Comparison of ENCODE assay signal across 7 mouse cellular contexts in the genomic region with DNA sequence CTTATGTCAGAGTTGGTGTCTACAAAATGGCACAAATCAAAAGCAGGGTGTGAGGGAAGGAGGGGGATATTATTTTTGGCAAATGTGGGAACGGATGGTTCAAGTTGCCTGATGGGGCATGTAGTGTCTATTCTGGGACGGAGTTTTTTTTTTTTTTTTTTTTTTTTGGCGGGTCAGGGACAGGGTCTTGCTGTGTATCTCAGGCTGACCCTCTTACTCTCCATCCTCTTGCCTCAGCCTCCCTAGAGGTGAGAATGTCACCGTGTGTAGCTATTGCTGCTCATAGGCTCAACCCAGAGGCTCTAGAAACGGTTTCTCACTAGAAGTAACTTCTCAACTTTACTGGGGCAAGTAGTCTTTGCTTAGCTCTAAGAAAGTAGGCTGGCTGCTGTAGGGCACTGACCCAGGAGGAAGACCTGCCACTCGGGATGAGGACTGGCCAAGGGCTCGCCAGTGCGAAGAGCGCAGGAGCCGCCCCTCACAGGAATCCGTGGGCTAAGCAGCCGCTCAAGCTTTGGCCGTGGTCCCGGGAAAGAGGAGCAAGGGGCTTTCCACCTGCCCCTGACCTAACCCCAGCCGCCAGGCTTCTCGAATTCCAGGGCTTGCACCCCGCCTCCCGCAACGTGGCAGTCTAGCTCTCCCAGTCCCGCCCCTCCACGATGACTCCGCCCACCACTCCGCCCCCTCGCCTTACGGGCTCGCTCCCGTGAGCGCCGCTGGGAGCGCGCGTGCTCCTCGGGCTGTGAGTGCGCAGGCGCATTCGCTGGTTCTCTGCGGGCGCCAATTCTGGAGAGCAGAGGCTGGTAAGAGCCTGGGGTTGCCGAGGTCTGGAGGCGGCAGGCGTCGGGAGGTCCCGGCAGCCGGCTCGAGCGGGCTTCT. TPM values are rescaled to one million over a fixed set of nuclear protein-coding genes. Genes with fewer than 3 reads are reported as not detected.
DNase-seq lines count a peak whose midpoint lies in the region; ATAC-seq lines count a peak whose summit lies in the region.

Gene Alg6 (plus strand): TSS at position 761 of the 879 bp plus-strand sequence.

- peak within 1 kb of the TSS; percentile 77 for H3K4me2 ChIP-seq in intestine, embryonic 16.5 days (ENCODE audit: low read depth, low read length)
- peak within 1 kb of the TSS; percentile 78 for H3K4me2 ChIP-seq in midbrain, embryonic 11.5 days

- peak; percentile 94 for DNase-seq in adrenal gland, adult 8-10 months
- DNase-seq in embryo, embryonic 9.5 days (ENCODE audit: extremely low spot score): peak; percentile 99
- peak; percentile 97 to 98 for DNase-seq in gastrocnemius, postnatal 4 days (ENCODE audit: low spot score in 2 of 2)
- peak; percentile 94 to 95 for DNase-seq in left cerebral cortex, postnatal 36 days (ENCODE audit: low spot score in 2 of 2)
- peak; percentile 100 for DNase-seq in midbrain, embryonic 11.5 days (ENCODE audit: low spot score, missing footprints)
- peak; percentile 96 for DNase-seq in skeletal muscle tissue, adult 2 months (ENCODE audit: low read depth, low spot score)

- H3K36me3 ChIP-seq in intestine, embryonic 16.5 days (ENCODE audit: control insufficient read depth, insufficient read depth, low read length): no peaks in the 10 kb centered on the region
- H3K36me3 ChIP-seq in midbrain, embryonic 11.5 days (ENCODE audit: control insufficient read depth, insufficient read depth, low read length): no peaks in the 10 kb centered on the region

- peak within 1 kb of the TSS; percentile 86 for H3K9ac ChIP-seq in intestine, embryonic 16.5 days (ENCODE audit: low read depth, low read length)
- H3K9ac ChIP-seq in midbrain, embryonic 11.5 days (ENCODE audit: low read length): peak within 1 kb of the TSS; percentile 82

- H3K27me3 ChIP-seq in intestine, embryonic 16.5 days (replicated peaks; ENCODE audit: control insufficient read depth, insufficient read depth, low read length): no peaks in the 10 kb centered on the region
- H3K27me3 ChIP-seq in midbrain, embryonic 11.5 days (ENCODE audit: control insufficient read depth, insufficient read depth, low read length): no peaks in the 10 kb centered on the region

- ATAC-seq in intestine, embryonic 16.5 days: peak; percentile 96
- peak; percentile 94 for ATAC-seq in midbrain, embryonic 11.5 days (ENCODE audit: low FRiP score)

- H3K27ac ChIP-seq in intestine, embryonic 16.5 days (ENCODE audit: low read length): peak within 1 kb of the TSS; percentile 61; the same call in 1 of the 2 replicates
- no peak within 1 kb of the TSS for H3K27ac ChIP-seq in midbrain, embryonic 11.5 days (ENCODE audit: low read depth, low read length)

- WGBS in intestine, embryonic 16.5 days: 3% methylated on average over 46 of the region's 46 CpGs
- 2% methylated on average over 45 of the region's 46 CpGs for WGBS in midbrain, embryonic 11.5 days

- no peaks in the 10 kb centered on the region for H3K9me3 ChIP-seq in intestine, embryonic 16.5 days (ENCODE audit: control insufficient read depth, low read length)
- no peaks in the 10 kb centered on the region for H3K9me3 ChIP-seq in midbrain, embryonic 11.5 days (ENCODE audit: control insufficient read depth, low read length)

- peaks cover 8% of the 10 kb centered on the region for H3K4me1 ChIP-seq in intestine, embryonic 16.5 days (ENCODE audit: control insufficient read depth, insufficient read depth, low read length)
- H3K4me1 ChIP-seq in midbrain, embryonic 11.5 days (ENCODE audit: control insufficient read depth, insufficient read depth, low read length): no peaks in the 10 kb centered on the region

- intact Hi-C loops in left cerebral cortex, postnatal 36 days (cut with DNase I): no loop called here

- H3K4me3 ChIP-seq in intestine, embryonic 16.5 days (ENCODE audit: low read length): peak within 1 kb of the TSS; percentile 79
- H3K4me3 ChIP-seq in midbrain, embryonic 11.5 days (ENCODE audit: low read depth, low read length): peak within 1 kb of the TSS; percentile 59

RNA-seq across cellular contexts. Expression of gene Alg6, which starts in this region (rescaled TPM):
- 10 to 100 TPM in 3 of 4 experiments, 1 to 10 TPM in 1; 7.4 to 16.7 (median 11.8) TPM for total RNA-seq in adrenal gland, adult 8-10 months (2022)
- total RNA-seq in gastrocnemius, postnatal 4 days (2021): 10 to 100 TPM; 19.1 to 19.3 TPM
- 20.6 and 21.0 TPM in 2 replicates for polyA plus RNA-seq in intestine, embryonic 16.5 days (2015; fragmentation: Nextera tagmentation; extraction: Ambion mirVana)
- total RNA-seq in left cerebral cortex, postnatal 36 days (2021): 10 to 100 TPM; 13.5 to 14.9 TPM
- 16.6 and 19.9 TPM in 2 replicates for polyA plus RNA-seq in midbrain, embryonic 11.5 days (2014; fragmentation: Nextera tagmentation; extraction: Ambion mirVana)
